ENCODE assay signal across 18 mouse cellular contexts in the genomic region with DNA sequence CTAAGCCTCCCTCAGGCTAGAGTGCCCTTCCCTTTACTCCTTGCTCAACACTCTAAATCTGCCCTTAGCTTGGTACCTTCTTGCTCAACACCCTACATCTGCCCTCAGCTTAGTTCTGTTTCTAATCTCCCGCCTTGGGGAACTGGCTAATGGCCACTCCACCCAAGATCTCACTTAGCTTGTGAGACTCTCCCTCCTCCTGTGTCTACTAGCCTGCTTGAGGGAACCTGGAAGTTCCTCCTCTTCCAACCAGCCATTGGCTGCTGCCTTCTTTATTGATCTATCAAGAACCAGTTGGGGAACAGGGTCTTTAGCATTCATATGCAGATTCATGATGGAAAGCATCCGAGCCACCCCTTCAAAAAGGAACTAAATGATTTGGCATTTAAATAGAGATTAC. TPM values are rescaled to one million over a fixed set of nuclear protein-coding genes. Genes with fewer than 3 reads are reported as not detected.
DNase-seq lines count a peak whose midpoint lies in the region; ATAC-seq and TF ChIP-seq lines count a peak whose summit lies in the region.
"Had no signal": no experiment of that assay in that cellular context is flagged by ENCODE, and none has a peak within 500 bp of the region (broad histone marks: within the 10 kb centered on the region; RNA-seq: fewer than 3 reads in every experiment).

No protein-coding gene starts in this region.

- H3K4me1 ChIP-seq in MEL (ENCODE audit: control insufficient read depth in 1 of 2, insufficient read depth in 2 of 2, low read length in 2 of 2), result peaks cover 0 to 3% of the 10 kb centered on the region in 2 experiments; a peak in 2 of 4 replicates
- H3K4me1 ChIP-seq in stomach, postnatal 0 days (replicated peaks; ENCODE audit: control insufficient read depth, insufficient read depth), result no peaks in the 10 kb centered on the region
- H3K4me1 ChIP-seq in neural tube, embryonic 15.5 days, result peaks cover 21% of the 10 kb centered on the region
- H3K4me1 ChIP-seq: limb, embryonic 15.5 days had no signal

- H3K9ac ChIP-seq in MEL (ENCODE audit: control insufficient read depth, low read depth, low read length, poor library complexity, severe bottlenecking), result no peak overlapping the region
- no peak overlapping the region for H3K9ac ChIP-seq in stomach, postnatal 0 days (ENCODE audit: low read length)
- no peak overlapping the region for H3K9ac ChIP-seq in neural tube, embryonic 15.5 days (replicated peaks)
- H3K9ac ChIP-seq: embryonic facial prominence, embryonic 15.5 days; forebrain, embryonic 13.5 days; hindbrain, embryonic 15.5 days; limb, embryonic 15.5 days; neural tube, embryonic 13.5 days had no signal

- H3K4me3 ChIP-seq in MEL (ENCODE audit: control insufficient read depth in 1 of 2, insufficient read depth in 1 of 2, low read depth in 2 of 2, low read length in 2 of 2), result no peak overlapping the region
- no peak overlapping the region for H3K4me3 ChIP-seq in stomach, postnatal 0 days (ENCODE audit: low read depth, low read length)
- no peak overlapping the region for H3K4me3 ChIP-seq in neural tube, embryonic 15.5 days (replicated peaks)
- H3K4me3 ChIP-seq: embryonic facial prominence, embryonic 15.5 days; forebrain, embryonic 13.5 days; hindbrain, embryonic 15.5 days; limb, embryonic 15.5 days; neural tube, embryonic 13.5 days had no signal

- DNase-seq in lung, adult 18-20 months, result peak; percentile 26 to 32
- no peak for DNase-seq in lung, postnatal 10 days
- peak; percentile 31 for DNase-seq in MEL (ENCODE audit: low read depth, low spot score)
- DNase-seq in stomach, postnatal 0 days (ENCODE audit: low spot score), result no peak
- no peak for DNase-seq in embryo, embryonic 10.5 days (ENCODE audit: low spot score)
- DNase-seq: cerebellum, adult 8-10 months; heart, postnatal 14 days; kidney, postnatal 14 days; layer of hippocampus, adult 9-11 months; thymus, postnatal 4 days had no signal

- H3K9me3 ChIP-seq in MEL (replicated peaks; ENCODE audit: insufficient read depth, low read length), result no peaks in the 10 kb centered on the region
- no peaks in the 10 kb centered on the region for H3K9me3 ChIP-seq in stomach, postnatal 0 days (ENCODE audit: control insufficient read depth, low read length)
- no peaks in the 10 kb centered on the region for H3K9me3 ChIP-seq in neural tube, embryonic 15.5 days (replicated peaks)
- H3K9me3 ChIP-seq: embryonic facial prominence, embryonic 15.5 days; hindbrain, embryonic 15.5 days; limb, embryonic 15.5 days; neural tube, embryonic 13.5 days had no signal

- H3K79me2 ChIP-seq in MEL (ENCODE audit: control insufficient read depth, insufficient read depth, low read length, poor library complexity), result peaks cover 2% of the 10 kb centered on the region

- peak; percentile 96 for ATAC-seq in granulocyte monocyte progenitor cell, adult 5-6 weeks (replicated peaks; ENCODE audit: poor library complexity, severe bottlenecking)
- ATAC-seq in stomach, postnatal 0 days (ENCODE audit: low FRiP score, low TSS enrichment), result peak; percentile 70
- ATAC-seq in neural tube, embryonic 15.5 days (ENCODE audit: low FRiP score), result no peak
- ATAC-seq: forebrain, embryonic 13.5 days; intestine, postnatal 0 days had no signal

- TF ChIP-seq EP300 in MEL (IDR thresholded peaks at IDR 0.05; ENCODE audit: low read depth in 1 of 2, low read length in 2 of 2), result no peak
- no peak for TF ChIP-seq EP300 in stomach, postnatal 0 days (optimal IDR thresholded peaks at IDR 0.05)

- no peak for TF ChIP-seq RAD21 in MEL (IDR thresholded peaks at IDR 0.05; ENCODE audit: low read depth, low read length)

- TF ChIP-seq POLR2A in MEL (IDR thresholded peaks at IDR 0.05; ENCODE audit: control insufficient read depth in 1 of 2, insufficient read depth in 1 of 2, low read depth in 1 of 2, low read length in 2 of 2, poor library complexity in 1 of 2), result no peak

- H3K27me3 ChIP-seq in MEL (ENCODE audit: control insufficient read depth in 1 of 2, insufficient read depth in 2 of 2, low read length in 2 of 2), result no peaks in the 10 kb centered on the region
- H3K27me3 ChIP-seq in stomach, postnatal 0 days (ENCODE audit: control insufficient read depth, insufficient read depth, low read length), result no peaks in the 10 kb centered on the region
- no peaks in the 10 kb centered on the region for H3K27me3 ChIP-seq in neural tube, embryonic 15.5 days (replicated peaks)
- H3K27me3 ChIP-seq: embryonic facial prominence, embryonic 15.5 days; forebrain, embryonic 13.5 days; hindbrain, embryonic 15.5 days; limb, embryonic 15.5 days; neural tube, embryonic 13.5 days had no signal

- no peak for TF ChIP-seq CTCF in MEL (IDR thresholded peaks at IDR 0.05 in 2 of 3, conservative IDR thresholded peaks at IDR 0.05 in 1 of 3; ENCODE audit: control insufficient read depth in 1 of 3, insufficient read depth in 1 of 3, low read depth in 2 of 3, low read length in 3 of 3, poor library complexity in 1 of 3, severe bottlenecking in 1 of 3)
- TF ChIP-seq CTCF in stomach, postnatal 0 days (IDR thresholded peaks at IDR 0.05; ENCODE audit: low read depth), result no peak

- no peak overlapping the region for H3K27ac ChIP-seq in MEL (ENCODE audit: control insufficient read depth, low read depth, low read length)
- no peak overlapping the region for H3K27ac ChIP-seq in stomach, postnatal 0 days (replicated peaks)
- no peak overlapping the region for H3K27ac ChIP-seq in neural tube, embryonic 15.5 days (replicated peaks)
- H3K27ac ChIP-seq: embryonic facial prominence, embryonic 15.5 days; forebrain, embryonic 13.5 days; hindbrain, embryonic 15.5 days; limb, embryonic 15.5 days; neural tube, embryonic 13.5 days had no signal

- 78% methylated on average over 2 of the region's 2 CpGs for WGBS in stomach, postnatal 0 days
- WGBS in neural tube, embryonic 15.5 days, result 62% methylated on average over 2 of the region's 2 CpGs

- no peak overlapping the region for H3K4me2 ChIP-seq in stomach, postnatal 0 days (replicated peaks; ENCODE audit: low read depth)
- no peak overlapping the region for H3K4me2 ChIP-seq in neural tube, embryonic 15.5 days
- H3K4me2 ChIP-seq: embryonic facial prominence, embryonic 15.5 days; forebrain, embryonic 13.5 days; hindbrain, embryonic 15.5 days; limb, embryonic 15.5 days; neural tube, embryonic 13.5 days had no signal

- peaks cover 0 to 7% of the 10 kb centered on the region in 2 experiments; a peak in 2 of 4 replicates for H3K36me3 ChIP-seq in MEL (ENCODE audit: control insufficient read depth in 1 of 2, insufficient read depth in 2 of 2, low read length in 2 of 2)
- H3K36me3 ChIP-seq in stomach, postnatal 0 days (ENCODE audit: control insufficient read depth, insufficient read depth, low read length), result no peaks in the 10 kb centered on the region
- H3K36me3 ChIP-seq in neural tube, embryonic 15.5 days, result no peaks in the 10 kb centered on the region; the same call in 1 of the 2 replicates

TF ChIP-seq in MEL, 35 proteins besides CTCF, POLR2A, EP300 and RAD21:
- TF ChIP-seq GABPA (IDR thresholded peaks at IDR 0.05; ENCODE audit: low read depth, low read length) (no peak), CHD2 (IDR thresholded peaks at IDR 0.05; ENCODE audit: low read length) (no peak), TBP (IDR thresholded peaks at IDR 0.05; ENCODE audit: low read depth, low read length) (no peak), TAL1 (IDR thresholded peaks at IDR 0.05; ENCODE audit: low read length) (no peak), CHD1 (IDR thresholded peaks at IDR 0.05; ENCODE audit: low read depth, low read length) (no peak)

RNA-seq across cellular contexts. Expression of a gene that starts 5.9 kb away (rescaled TPM):
- total RNA-seq in MEL (2012; rRNA removed), result 4.5 and 6.1 TPM in 2 replicates
- polyA plus RNA-seq in MEL (2012; ENCODE audit: insufficient read depth in 1 of 2, insufficient read length in 2 of 2, low read depth in 1 of 2, low replicate concordance in 2 of 2, missing spikeins in 1 of 2), result 1 to 10 TPM in 1 of 2 experiments, not detected in 1; 6.1 TPM
- total RNA-seq in granulocyte monocyte progenitor cell, adult 5-6 weeks (2014; fragmentation: Nextera tagmentation), result 12.5 and 15.0 TPM in 2 replicates
- total RNA-seq in granulocyte monocyte progenitor cell, adult 5-6 weeks (2017), result 22.1 and 30.4 TPM in 2 replicates
- polyA plus RNA-seq in stomach, postnatal 0 days (2015; fragmentation: Nextera tagmentation; extraction: Ambion mirVana), result 11.2 and 12.7 TPM in 2 replicates
- 38.0 and 44.0 TPM in 2 replicates for polyA plus RNA-seq in neural tube, embryonic 15.5 days (2015; fragmentation: Nextera tagmentation; extraction: Ambion mirVana)

RNA-seq across cellular contexts. Expression of a gene that starts 40.3 kb away (rescaled TPM):
- 35.4 and 38.3 TPM in 2 replicates for total RNA-seq in MEL (2012; rRNA removed)
- polyA plus RNA-seq in MEL (2012; ENCODE audit: insufficient read depth in 1 of 2, insufficient read length in 2 of 2, low read depth in 1 of 2, low replicate concordance in 2 of 2, missing spikeins in 1 of 2), result 10 to 100 TPM in 1 of 2 experiments, not detected in 1; 42.8 TPM
- total RNA-seq in granulocyte monocyte progenitor cell, adult 5-6 weeks (2014; fragmentation: Nextera tagmentation), result 46.8 and 47.3 TPM in 2 replicates
- total RNA-seq in granulocyte monocyte progenitor cell, adult 5-6 weeks (2017), result 93.0 and 99.7 TPM in 2 replicates
- 84.0 and 86.5 TPM in 2 replicates for polyA plus RNA-seq in stomach, postnatal 0 days (2015; fragmentation: Nextera tagmentation; extraction: Ambion mirVana)
- 406 and 428 TPM in 2 replicates for polyA plus RNA-seq in neural tube, embryonic 15.5 days (2015; fragmentation: Nextera tagmentation; extraction: Ambion mirVana)

Comparison
In these comparisons a context has a peak if more than half of its experiments do, and no peak if none do; other contexts are left out.
1. DNase-seq: peak in lung, adult 18-20 months (2 of 2) and MEL (single experiment); none in lung, postnatal 10 days (single experiment), stomach, postnatal 0 days (single experiment) and embryo, embryonic 10.5 days (single experiment).